Mouse (Mus musculus): ENCODE results near the gene Vmn1r5.
"Not testable (repeated sequence)": the region's sequence is repeated elsewhere in the genome, so short reads cannot be mapped to it uniquely, and the experiment has no call there.

The Vmn1r5 gene

GRCm38 (mm10) chr6:56969973-56970372 is at the start of gene Vmn1r5:
Gene Vmn1r5 (plus strand): TSS chr6:56970273.
- DNase-seq (ENCODE audit: low read depth): no peak

- DNase-seq (ENCODE audit: low read depth): no peak
These were observed 46.7 kb upstream of the Vmn1r5 start for GRCm38 (mm10) chr6:56923331-56923725.

GRCm38 (mm10) chr6:56923726-56924707 is 46.1 kb upstream of the Vmn1r5 start, which contains the start of the genes Nt5c3 and Vmn1r4:
Gene Nt5c3 (minus strand): TSS chr6:56923932.
Gene Vmn1r4 (plus strand): TSS chr6:56924015.
- peak; percentile 99 for DNase-seq (ENCODE audit: low read depth)

- DNase-seq (ENCODE audit: low read depth): no peak
These were observed 38.2 kb upstream of the Vmn1r5 start for GRCm38 (mm10) chr6:56931648-56932415.

- no peak for DNase-seq (ENCODE audit: low read depth)
These were observed 37.6 kb upstream of the Vmn1r5 start for GRCm38 (mm10) chr6:56932464-56932863.

GRCm38 (mm10) chr6:56934366-56934765 is 35.7 kb upstream of the Vmn1r5 start:
- peak; percentile 14 for DNase-seq (ENCODE audit: low read depth)

GRCm38 (mm10) chr6:56956436-56956835 is 13.6 kb upstream of the Vmn1r5 start:
- no peak for DNase-seq (ENCODE audit: low read depth)

- no peak for DNase-seq (ENCODE audit: low read depth)
These were observed 26.9 kb downstream of the Vmn1r5 start, which contains the start of gene Vmn1r6 for GRCm38 (mm10) chr6:56996943-56997342. Gene Vmn1r6 (plus strand): TSS chr6:56997243.

GRCm38 (mm10) chr6:57025224-57025623 is 55.2 kb downstream of the Vmn1r5 start, which contains the start of gene Vmn1r7:
Gene Vmn1r7 (minus strand): TSS chr6:57025324.
- not testable (repeated sequence) for DNase-seq (ENCODE audit: low read depth)

GRCm38 (mm10) chr6:57031984-57032383 is 61.9 kb downstream of the Vmn1r5 start, which contains the start of gene Vmn1r8:
Gene Vmn1r8 (plus strand): TSS chr6:57032284.
- no peak for DNase-seq (ENCODE audit: low read depth)

GRCm38 (mm10) chr6:57034674-57035073 is 64.6 kb downstream of the Vmn1r5 start:
- no peak for DNase-seq (ENCODE audit: low read depth)
